Mouse (Mus musculus): Measurements from ENCODE around the gene Llph.

DNA sequence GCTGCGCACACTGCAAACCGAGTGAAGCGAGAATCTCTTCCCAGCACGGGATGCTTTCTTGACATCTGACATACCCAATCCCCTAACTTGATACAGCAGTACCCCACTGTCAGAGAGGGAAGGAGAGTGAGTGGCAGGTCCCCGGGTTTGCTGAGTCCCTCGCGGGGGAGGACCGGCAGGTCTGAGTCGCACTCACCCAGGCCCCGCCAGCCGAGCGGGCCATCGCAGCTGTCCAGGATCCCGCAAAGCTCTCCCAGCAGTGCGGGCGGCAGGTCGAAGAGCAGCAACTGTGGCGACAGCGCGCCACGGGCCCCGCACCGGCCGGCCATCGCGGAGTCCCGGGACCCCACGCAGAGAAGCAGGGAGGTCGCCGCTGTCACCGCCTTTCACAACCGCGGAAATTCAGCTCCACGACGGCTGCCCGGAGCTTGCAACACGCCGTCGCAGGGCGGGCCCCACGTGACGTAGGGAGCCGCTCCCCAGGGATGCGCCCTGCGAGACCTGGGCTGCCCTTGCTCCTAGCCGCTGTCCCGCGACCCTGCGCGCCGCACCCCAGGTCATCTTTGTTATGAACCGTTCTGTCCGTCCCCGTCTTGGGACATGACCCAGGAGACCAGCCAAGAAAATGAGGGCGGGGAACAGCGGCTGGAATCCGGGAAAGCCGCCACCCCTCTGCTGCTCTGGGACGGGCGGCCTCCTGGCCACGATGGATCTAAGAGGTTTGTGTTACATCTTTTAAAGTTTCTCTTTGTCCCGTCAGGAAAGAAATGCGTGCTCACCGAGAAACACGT, 25.5 kb upstream of the Llph start, which contains the start of gene Tmbim4:
- TF ChIP-seq USF1 (IDR thresholded peaks at IDR 0.05; ENCODE audit: low read depth) (no peak), CTCF (IDR thresholded peaks at IDR 0.05; ENCODE audit: control insufficient read depth, insufficient read depth, insufficient read length) (no peak)
